Mouse (Mus musculus) testis, postnatal 14 days (tissue): Measurements from ENCODE around the gene 2810408A11Rik.
A peak's percentile ranks its signal among the peaks of the same experiment; 100 is the strongest.

ENCODE experiments used
- DNase-seq: peaks from one replicate; pipeline ENCODE4 v3.0.0; 2021; ENCODE audit warnings: low spot score

The 2810408A11Rik gene

DNA sequence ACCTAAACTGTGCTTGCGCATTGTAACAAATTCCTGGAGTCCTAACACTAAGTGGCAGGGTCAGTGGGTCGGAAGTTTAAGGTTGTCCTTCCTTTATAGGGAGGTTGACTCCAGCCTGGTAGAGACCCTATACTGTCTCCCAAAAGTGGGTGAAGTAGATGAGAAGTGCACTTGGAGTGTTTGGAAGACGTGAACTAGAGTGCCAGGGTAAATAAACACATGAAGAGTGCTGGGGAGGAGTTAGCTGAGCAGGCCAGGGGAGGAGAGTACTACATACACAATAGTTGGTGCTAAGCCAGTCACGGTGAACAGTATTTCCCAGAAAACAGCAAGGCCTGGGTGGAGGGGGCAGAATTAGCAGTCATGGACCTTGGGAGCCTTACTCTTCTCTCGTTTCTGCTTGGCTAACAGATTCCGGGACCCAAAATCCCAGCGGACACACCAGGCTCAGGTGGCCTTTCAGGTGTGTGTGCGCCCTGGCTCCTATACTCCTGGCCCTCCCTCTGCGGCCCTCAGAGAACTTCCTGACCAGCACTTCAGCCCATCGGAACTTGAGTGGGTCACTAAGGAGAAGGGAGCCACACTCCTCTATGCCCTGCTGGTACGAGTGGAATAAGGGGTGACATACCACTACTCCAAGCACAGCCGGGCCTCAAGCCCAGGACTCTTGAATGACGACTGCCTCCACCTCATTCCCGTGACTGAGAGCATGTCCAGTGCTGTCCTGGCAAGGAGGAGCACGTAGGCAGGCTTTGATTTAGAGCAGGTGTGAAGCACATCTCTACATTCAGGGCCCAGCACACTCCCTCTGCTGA, 12.1 kb upstream of the 2810408A11Rik start:
- DNase-seq = no peak

- no peak for DNase-seq
Observed at GRCm38 (mm10) chr11:69911701-69912100, 10.9 kb upstream of the 2810408A11Rik start.

- DNase-seq = no peak
Observed at GRCm38 (mm10) chr11:69910781-69911560, 10.2 kb upstream of the 2810408A11Rik start.

DNA sequence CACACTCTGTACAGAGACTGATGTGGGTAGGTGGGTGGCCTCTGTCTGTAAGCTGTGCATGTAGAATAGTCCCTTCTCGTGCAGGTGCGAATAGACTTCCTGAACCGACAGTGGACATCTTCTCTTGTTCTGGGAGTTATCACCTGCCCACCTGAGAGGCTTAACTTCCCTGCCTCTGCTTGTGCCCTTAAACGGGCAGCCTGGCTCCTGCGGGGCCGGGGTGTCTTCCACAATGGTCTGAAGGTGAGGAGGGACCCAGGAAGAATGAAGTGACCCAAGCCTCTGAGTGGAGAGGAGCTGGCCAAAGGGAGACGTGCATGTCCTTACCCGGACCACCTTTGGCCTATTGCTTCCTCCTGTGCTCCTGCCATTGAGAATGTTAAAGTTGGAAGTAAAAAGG, 9.4 kb upstream of the 2810408A11Rik start:
- DNase-seq = no peak

- DNase-seq = no peak
Observed at GRCm38 (mm10) chr11:69909174-69909573, 8.4 kb upstream of the 2810408A11Rik start.

- DNase-seq = no peak
Observed at GRCm38 (mm10) chr11:69908645-69909044, 7.9 kb upstream of the 2810408A11Rik start.

GRCm38 (mm10) chr11:69904311-69904710, 3.5 kb upstream of the 2810408A11Rik start:
- no peak for DNase-seq

DNA sequence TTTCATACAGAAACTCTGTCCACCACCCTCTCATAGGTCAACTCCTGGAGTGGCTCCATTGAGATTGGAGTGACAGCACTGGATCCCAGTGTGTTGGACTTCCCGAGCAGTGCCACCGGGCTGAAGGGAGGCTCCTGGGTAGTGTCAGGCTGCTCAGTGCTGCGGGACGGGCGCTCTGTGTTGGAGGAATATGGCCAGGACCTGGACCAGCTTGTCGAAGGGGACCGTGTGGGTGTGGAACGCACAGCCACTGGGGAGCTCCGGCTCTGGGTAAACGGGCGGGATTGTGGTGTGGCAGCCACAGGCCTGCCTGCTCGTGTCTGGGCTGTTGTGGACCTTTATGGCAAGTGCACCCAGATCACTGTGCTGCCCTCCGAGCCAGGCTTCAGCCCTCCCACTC, 2.2 kb upstream of the 2810408A11Rik start:
- no peak for DNase-seq

DNA sequence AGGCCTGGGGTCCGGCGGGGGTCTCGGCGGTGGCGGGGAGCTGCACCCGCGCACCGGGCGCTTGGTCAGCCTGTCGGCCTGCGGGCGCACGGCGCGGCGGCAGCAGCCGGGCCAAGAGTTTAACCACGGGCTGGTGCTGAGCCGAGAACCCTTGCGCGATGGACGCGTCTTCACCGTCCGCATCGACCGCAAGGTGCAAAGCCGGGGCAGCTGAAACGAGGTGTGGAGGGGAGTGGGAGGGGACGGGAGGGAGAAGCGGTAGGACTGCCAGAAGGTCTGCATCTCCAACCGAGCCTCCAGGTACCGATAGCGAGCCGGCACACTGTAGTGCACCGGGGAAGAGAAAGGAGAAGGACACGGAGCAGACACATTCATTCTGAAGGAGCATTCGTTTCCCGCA, 1.2 kb upstream of the 2810408A11Rik start:
- no peak for DNase-seq

DNA sequence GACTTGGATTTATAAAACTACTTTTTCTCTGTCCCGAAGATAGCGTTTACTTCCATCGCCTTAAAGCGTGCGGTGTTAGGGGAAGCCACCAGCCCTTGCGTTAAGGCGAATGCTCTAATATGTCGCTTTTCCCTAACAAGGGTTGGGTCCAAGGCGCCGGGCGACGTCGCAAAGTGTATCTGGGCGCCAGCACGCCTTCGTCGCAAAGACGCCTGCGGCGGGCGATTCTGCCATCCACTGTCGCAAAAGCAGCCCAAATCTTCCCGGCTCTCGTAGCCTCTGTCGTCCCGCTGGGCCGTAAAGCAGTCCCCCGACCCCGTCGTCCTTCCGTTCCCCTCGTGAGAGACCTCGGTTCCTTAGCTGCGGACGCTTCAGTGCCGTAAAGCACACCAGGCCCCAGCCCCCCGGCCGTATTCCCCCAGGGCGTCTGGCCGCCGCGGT, 639 bp upstream of the 2810408A11Rik start:
- peak; percentile 99 for DNase-seq

DNA sequence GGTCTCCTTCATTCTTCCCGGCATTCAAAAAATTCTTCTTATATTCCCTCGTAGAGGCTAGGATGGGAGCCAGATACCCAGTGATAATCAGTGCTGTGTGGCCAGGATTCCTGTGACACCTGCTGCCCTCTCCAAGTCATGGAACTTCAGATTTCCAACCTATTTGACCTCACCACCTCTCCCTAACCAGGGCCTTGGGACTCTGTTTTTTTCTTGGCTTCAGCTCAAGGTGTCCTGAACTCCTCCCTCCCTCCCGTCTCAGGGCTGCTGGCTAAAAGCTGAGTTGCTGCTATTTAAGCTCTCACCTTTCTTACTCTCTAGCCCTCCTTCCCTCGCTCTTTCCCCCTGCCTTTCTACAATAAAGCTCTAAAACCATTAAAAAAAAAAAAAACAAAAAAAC, 917 bp downstream of the 2810408A11Rik start:
- DNase-seq = no peak

GRCm38 (mm10) chr11:69895291-69895690, 5.5 kb downstream of the 2810408A11Rik start, which contains the start of gene Acap1:
Gene Acap1, minus strand, starts transcription at chr11:69895539.
- no peak for DNase-seq

DNA sequence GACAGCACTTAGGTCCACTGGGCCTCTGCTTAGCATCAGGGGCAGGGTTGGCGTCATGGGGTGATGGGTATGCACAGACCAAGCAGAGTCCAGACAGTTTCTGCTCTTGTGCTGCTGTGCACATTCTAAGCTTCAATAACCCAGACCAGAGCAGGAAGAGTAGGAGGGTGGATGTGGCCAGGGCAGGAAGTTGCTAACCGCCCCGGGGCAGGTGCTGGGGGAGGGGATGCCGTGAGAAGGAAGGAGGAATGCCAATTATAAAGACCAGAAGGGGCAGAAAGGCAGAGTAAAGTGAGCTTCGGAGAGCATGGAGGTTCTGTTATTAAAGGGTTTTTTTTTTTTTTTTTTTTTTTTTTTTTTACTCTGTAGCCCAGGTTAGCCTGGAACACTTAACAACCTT, 6.1 kb downstream of the 2810408A11Rik start:
- DNase-seq = no peak

- peak; percentile 54 for DNase-seq
Observed at GRCm38 (mm10) chr11:69891482-69891881, 9.3 kb downstream of the 2810408A11Rik start.

GRCm38 (mm10) chr11:69886907-69887635, 13.7 kb downstream of the 2810408A11Rik start:
- no peak for DNase-seq

- DNase-seq = no peak
Observed at GRCm38 (mm10) chr11:69884663-69885062, 16.1 kb downstream of the 2810408A11Rik start.

GRCm38 (mm10) chr11:69884240-69884639, 16.5 kb downstream of the 2810408A11Rik start:
- no peak for DNase-seq

DNA sequence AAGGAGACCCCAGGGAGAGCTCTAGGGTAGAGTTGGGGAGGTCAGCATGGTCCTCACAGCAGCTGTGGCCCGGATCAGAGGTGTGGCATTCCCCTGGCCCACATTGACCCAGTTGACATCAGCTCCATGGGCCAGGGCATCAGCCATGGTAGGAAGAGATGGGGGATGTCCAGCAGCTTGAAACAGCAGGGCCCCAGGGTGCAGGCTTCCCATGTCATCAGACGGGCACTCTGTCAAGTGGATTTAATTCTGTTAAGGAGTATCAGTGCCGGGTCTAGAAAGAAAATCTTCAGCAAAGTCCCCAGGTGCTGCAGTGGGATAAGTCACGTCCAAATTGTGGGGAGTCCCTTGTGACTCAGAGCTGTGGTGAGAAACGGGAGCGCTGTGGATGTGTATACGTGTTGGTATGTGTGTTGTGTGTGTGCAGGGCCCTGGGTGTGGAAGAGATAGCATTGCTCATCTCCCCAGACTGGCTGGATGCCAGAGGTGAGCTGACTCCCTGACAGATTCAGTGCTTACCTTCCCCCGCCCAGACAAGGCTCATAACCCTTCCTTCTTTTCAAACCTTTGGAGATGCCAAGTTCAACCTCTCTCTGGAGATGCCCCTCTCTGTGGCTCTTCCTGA, 17.1 kb downstream of the 2810408A11Rik start:
- DNase-seq = no peak

- DNase-seq = no peak
Observed at GRCm38 (mm10) chr11:69883066-69883465, 17.7 kb downstream of the 2810408A11Rik start.

GRCm38 (mm10) chr11:69881787-69882670, 18.8 kb downstream of the 2810408A11Rik start:
- no peak for DNase-seq
